Mouse (Mus musculus) olfactory bulb, adult 2 months (tissue): ENCODE data around the gene 4930402H24Rik. TPM values are rescaled to one million over a fixed set of nuclear protein-coding genes. Genes with fewer than 3 reads are reported as not detected.
A peak's percentile ranks its signal among the peaks of the same experiment; 100 is the strongest.

Experiments used
- H3K27ac ChIP-seq: fragments of 200-500 bp; 2 replicates; pipeline ENCODE4 v1.5.1; 2012; ENCODE audit warnings: low read depth, low read length; ENCODE audit not compliant: insufficient read depth
- H3K4me1 ChIP-seq: fragments of 200-500 bp; 2 replicates; pipeline ENCODE4 v1.6.1; 2012; ENCODE audit warnings: low read length; ENCODE audit not compliant: control insufficient read depth, insufficient read depth
- H3K4me3 ChIP-seq: fragments of 200-500 bp; 2 replicates; pipeline ENCODE4 v1.5.1; 2012; ENCODE audit warnings: mild to moderate bottlenecking, low read depth, low read length, moderate library complexity; ENCODE audit not compliant: insufficient read depth
- CTCF ChIP-seq: fragments of 200-500 bp; IDR thresholded peaks from 2 replicates; pipeline ENCODE4 v1.5.1; 2012; ENCODE audit warnings: low read depth, mild to moderate bottlenecking, low read length, moderate library complexity; ENCODE audit not compliant: insufficient read depth
- POLR2A ChIP-seq: fragments of 200-500 bp; IDR thresholded peaks from 2 replicates; pipeline ENCODE4 v1.6.1; 2012; ENCODE audit warnings: mild to moderate bottlenecking, low read depth, low read length, moderate library complexity; ENCODE audit not compliant: insufficient read depth
- WGBS: fragments of 180-500 bp; shearing (Covaris S2); methylation state at CpG from one replicate; pipeline ENCODE4 v1.1.7; 2018; 5-methylcytosine and 5-hydroxymethylcytosine counted together
- polyA plus RNA-seq: library from polyadenylated mRNA; stranded (reverse); fragments of >200 nt; gene quantifications from 2 replicates; pipeline ENCODE4 v1.2.4, GENCODE M21; 2012; ENCODE audit warnings: low replicate concordance; ENCODE audit not compliant: missing spikeins, insufficient read depth, insufficient read length

4930402H24Rik gene
- polyA plus RNA-seq, 1 experiment: not detected

DNA sequence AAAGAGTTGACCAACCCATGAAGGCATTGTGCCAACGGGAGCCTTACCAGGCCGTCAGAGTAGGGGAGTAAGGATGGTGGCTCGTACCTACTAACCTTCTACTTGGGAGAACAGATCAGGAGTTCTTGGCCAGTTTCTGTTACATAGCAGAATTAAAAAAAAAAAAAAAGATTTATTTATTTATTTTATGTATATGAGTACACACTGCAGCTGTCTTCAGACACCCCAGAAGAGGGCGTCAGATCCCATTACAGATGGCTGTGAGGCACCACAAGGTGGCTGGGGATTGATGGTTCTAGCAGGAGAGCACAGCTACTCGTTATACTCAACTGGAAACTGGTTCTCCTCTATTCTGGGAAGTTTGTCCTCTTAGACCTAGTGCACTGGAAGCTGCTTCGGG, 201.0 kb downstream of the 4930402H24Rik start:
- no peak for TF ChIP-seq POLR2A
- TF ChIP-seq CTCF: no peak
- Histone ChIP-seq H3K4me1 (peaks cover 6% of the 10 kb centered on the region; the same call in 1 of the 2 replicates), H3K27ac (no peak overlapping the region), H3K4me3 (no peak overlapping the region)
- WGBS: 69% methylated on average over 6 of the region's 6 CpGs

DNA sequence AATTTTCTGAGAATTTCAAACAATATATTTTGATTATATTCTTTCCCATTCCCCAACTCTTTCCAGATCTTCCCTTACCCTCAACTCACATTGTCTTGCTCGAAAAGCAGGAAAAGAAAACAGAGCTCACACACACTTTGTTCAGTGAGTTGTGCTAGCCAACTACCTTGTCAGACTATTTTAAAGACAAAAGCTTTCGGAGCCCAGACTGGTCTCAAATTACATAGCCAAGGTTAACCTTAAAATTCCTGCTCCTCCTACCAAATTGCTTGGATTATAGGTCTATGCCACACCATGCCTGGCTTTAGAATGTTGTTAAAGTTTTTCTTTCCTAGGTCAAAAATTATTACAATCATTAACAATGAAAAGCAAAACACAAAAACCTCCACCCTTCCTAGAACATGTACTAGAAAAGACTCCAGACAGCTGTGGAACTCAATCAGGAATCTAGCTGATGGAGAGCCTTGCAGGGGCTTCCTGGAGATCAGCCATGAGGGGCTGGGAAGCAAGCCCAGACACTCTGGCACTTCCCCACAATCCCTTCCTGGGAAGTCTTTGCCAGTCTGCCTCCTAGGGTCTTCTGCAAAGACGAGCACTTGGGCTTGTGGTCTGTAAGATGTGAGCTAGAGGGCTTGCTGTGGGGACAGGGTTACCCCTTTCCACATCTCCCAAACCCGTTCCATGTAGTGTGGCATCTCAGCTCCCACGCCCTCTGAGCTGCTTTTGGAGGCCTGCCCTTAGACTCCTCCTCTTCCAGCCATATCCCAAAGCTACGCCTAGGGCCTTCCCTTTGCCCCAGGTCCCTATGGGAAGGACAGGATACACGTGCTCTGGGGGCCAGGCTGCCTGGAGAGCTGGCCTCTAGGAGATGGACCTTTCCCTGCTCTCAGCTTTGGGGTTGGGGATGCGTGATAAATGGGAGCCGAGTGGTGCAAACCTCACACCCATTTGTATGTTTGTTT, 201.9 kb downstream of the 4930402H24Rik start:
- no peak for TF ChIP-seq CTCF
- TF ChIP-seq POLR2A: no peak

DNA sequence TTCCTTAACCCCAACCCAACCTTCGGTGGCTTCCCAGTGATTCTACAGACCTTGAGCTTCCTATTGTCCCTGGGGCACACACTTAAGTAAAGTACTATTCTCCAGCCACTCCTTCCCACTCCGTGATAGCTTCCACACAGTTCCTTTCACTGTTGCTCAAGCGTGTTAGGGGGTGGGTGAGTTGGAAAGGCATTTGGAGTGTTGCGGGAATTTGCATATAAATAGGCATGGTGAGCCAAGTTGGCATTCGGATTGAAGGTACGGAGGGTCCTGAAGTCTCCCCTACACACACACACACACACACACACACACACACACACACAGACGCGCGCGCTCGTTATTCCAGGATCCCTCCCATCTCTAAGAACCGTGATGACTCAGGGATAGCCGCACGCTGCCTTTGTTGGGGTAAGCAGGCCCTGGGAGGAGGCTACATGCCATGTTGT, 208.4 kb downstream of the 4930402H24Rik start:
- under 1% methylated on average over 14 of the region's 14 CpGs for WGBS
- Histone ChIP-seq H3K27ac (no peak overlapping the region), H3K4me3 (peak overlapping the region; percentile 48), H3K4me1 (peaks cover 22% of the 10 kb centered on the region)
- no peak for TF ChIP-seq CTCF
- TF ChIP-seq POLR2A: no peak

More for the DNA sequence above, 201.9 kb downstream of the 4930402H24Rik start:
- Histone ChIP-seq H3K4me3 (no peak overlapping the region), H3K27ac (no peak overlapping the region), H3K4me1 (peaks cover 6% of the 10 kb centered on the region; the same call in 1 of the 2 replicates)
- WGBS: 41% methylated on average over 9 of the region's 9 CpGs

DNA sequence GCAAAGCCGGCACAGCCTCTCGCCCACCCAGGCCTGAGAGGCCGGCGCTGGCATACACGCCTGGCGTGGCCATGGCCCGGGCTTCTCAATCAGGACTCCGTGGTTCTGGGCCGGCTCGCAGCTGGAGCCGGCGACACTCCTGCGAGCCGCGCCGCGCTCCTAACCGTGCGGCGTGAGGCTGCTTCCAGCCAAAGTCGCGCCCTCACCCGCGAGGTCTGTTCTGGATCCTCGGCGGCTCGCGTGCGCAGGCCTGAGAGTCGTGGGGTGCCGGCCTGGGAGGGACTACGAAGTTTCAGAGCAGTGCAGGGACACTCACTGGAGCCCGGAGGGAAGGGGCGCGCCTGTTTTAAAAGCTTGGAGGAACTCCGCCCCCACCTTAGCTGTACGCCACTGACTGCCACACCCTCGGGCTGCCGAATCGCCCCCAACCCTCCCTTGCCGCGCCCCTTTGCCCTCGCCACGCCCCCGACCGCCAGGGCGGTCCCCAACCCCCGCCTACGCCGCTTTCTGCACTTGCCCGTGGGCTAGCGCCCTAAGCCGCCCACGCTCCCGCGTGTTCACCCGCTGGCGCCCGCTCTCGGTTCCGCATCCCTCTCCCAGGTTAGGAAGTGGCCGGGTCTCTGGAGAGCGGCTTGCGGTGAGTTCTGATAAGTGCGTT, 208.9 kb downstream of the 4930402H24Rik start, which contains the start of gene Slc4a11:
TSS of gene Slc4a11 (minus strand) at position 367 of the 658 bp plus-strand sequence.
- Histone ChIP-seq H3K4me3 (peak within 1 kb of the TSS; percentile 48), H3K27ac (no peak within 1 kb of the TSS), H3K4me1 (peaks cover 22% of the 10 kb centered on the region)
- TF ChIP-seq CTCF (no peak), POLR2A (no peak)
- under 1% methylated on average over 64 of the region's 65 CpGs for WGBS

DNA sequence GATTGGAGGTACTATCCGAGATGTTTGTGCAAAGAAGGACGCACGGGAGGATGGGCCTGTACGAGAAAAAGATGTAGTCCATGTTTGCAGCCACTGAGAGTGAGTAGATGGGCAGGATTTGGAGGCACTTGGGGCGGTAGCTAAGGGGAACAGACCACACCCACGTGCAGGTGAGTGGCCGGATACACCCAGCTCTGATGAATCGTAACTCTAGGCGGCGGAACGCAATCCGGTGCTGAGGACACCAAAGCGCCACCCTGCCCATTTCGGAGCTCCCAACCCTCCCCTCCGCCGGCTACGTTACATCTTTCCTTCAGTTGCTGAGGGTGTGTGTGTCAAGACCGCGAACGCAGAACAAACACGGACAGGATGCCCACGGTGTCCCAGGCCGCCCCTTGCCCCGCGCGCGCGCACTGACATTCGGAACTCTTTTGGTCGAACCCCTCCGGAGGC, 209.5 kb downstream of the 4930402H24Rik start:
- H3K27ac ChIP-seq: no peak overlapping the region
- peaks cover 22% of the 10 kb centered on the region for H3K4me1 ChIP-seq
- TF ChIP-seq CTCF (no peak), POLR2A (no peak)
- peak overlapping the region; percentile 48 for H3K4me3 ChIP-seq
- 1% methylated on average over 31 of the region's 31 CpGs for WGBS

DNA sequence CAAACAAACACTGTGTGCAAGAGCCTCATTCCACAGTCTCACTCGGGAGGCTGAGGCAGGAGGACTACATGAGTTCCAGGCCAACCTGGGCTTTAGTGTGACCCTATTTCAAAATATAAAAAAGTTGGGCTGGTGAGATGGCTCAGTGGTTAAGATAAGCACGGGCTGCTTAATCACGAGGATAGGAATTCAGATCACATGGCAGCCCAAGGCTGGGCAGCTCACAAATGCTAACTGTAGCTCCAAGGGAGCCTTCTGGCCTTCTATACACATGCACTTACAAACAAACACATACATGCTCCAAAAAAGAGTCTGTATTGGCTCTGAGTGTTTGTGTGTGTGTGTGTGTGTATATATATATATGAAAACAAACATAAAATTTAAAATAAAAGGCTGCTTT, 212.6 kb downstream of the 4930402H24Rik start:
- TF ChIP-seq CTCF (no peak), POLR2A (no peak)
- peaks cover 22% of the 10 kb centered on the region for H3K4me1 ChIP-seq
- no peak overlapping the region for H3K4me3 ChIP-seq
- WGBS: 53% methylated on average over 3 of the region's 3 CpGs
- H3K27ac ChIP-seq: no peak overlapping the region

DNA sequence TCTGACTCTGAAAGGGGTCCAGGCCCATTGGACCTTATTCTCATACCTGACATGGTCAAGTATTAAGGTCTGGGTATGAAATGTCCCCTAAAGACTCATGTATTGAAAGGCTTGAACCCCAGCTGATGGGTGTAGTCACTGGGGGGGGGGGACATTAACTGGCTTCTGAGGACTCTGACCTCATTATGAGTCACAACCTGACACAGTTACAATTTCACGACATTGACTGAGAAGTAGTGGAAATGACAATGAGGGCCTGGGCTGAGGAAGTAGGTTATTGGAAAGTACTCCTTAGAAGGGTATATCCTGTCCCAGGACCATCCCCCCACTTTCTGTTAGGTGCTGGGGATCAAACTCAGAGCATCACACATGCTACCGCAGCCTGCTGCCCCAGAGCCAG, 217.2 kb downstream of the 4930402H24Rik start:
- Histone ChIP-seq H3K4me1 (no peaks in the 10 kb centered on the region; the same call in 1 of the 2 replicates), H3K4me3 (no peak overlapping the region), H3K27ac (no peak overlapping the region)
- WGBS: 83% methylated on average over 2 of the region's 2 CpGs
- TF ChIP-seq CTCF: no peak
- TF ChIP-seq POLR2A: no peak

DNA sequence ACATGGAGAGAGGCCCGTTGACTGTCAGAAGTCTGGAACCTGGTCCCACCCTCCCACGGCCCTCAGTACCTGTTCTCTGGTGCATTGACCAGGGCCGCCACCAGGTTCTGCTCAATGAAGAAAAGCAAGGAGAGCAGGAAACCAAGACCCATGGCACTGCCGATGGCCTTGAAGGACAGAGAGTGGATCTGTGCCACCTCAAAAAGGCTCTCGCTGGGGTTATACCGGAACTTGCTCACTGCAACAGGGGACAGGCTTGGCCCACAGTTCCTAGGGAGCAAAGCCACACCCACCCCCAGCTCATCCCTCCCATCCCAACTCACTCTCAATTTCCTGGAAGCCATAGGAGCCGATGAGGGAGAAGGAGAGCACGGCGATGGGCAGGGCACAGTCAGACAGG, 220.8 kb downstream of the 4930402H24Rik start:
- WGBS: 91% methylated on average over 9 of the region's 9 CpGs
- no peaks in the 10 kb centered on the region for H3K4me1 ChIP-seq
- TF ChIP-seq CTCF (no peak), POLR2A (no peak)

More for the DNA sequence above, 220.8 kb downstream of the 4930402H24Rik start:
- no peak overlapping the region for H3K27ac ChIP-seq
- no peak overlapping the region for H3K4me3 ChIP-seq
